Mouse (Mus musculus) left cerebral cortex, postnatal 36 days (tissue): Measurements from ENCODE around the gene Rpsa. TPM values are rescaled to one million over a fixed set of nuclear protein-coding genes. Genes with fewer than 3 reads are reported as not detected.
"Not testable (repeated sequence)": the region's sequence is repeated elsewhere in the genome, so short reads cannot be mapped to it uniquely, and the experiment has no call there.

Experiments used
- DNase-seq, 2 experiments: peaks; one replicate each; pipeline ENCODE4 v3.0.0; 2021 to 2022; ENCODE audit warnings: low spot score in 2 of 2, mixed read lengths in 1 of 2
- intact Hi-C: fragments of 180-260 bp; cut with DNase I; formaldehyde crosslinking; loops from one replicate; pipeline ENCODE4 v1.15.1; 2025
- total RNA-seq, 2 experiments: library from RNA; stranded (reverse); gene quantifications; 2 replicates each; pipeline ENCODE4 v1.2.3; 2021

The Rpsa gene
- total RNA-seq = 100 to 1,000 TPM; 361 to 417 TPM

DNA sequence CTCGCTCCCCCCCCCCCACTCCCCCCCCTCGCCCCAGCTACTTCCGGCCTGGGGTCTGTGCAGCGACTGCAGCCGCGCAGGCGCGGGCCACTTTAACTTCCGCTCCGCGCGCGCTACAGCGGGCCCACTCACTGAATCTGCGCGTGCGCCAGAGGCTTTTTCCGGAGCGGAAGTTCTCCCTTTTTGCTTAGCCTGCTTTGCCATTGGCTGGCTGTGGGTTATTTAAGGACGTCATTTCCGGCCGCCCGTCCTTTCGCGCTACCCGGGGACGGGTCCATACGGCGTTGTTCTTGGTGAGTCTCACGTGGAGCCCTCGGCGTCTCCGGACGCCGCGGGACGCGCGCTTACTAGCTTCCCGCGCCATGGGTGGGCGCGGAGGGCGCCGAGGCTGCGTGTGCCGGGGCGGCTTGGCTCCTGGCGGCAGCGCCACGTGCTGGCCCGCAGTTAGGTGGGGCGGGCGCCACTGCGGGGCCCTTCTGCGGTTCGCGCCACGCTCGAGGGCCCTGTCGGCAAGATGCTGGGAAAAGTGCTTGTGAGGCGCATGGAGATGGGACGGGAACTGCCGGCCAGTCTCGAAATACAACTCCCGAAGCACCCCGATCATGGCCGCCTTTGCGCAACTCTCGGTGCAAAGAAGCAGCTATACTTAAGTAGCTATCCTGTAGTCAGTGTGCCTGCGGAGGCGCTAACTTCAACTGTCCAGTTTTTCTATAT is at the start of gene Rpsa:
TSS of gene Rpsa (plus strand) at position 152 of the 714 bp plus-strand sequence.
- intact Hi-C loops = loop anchor here (5.0 kb wide), 1 partner anchor 365 kb away; the partner anchor contains the start of gene Eif1b
- peak; percentile 97 to 98 for DNase-seq

DNA sequence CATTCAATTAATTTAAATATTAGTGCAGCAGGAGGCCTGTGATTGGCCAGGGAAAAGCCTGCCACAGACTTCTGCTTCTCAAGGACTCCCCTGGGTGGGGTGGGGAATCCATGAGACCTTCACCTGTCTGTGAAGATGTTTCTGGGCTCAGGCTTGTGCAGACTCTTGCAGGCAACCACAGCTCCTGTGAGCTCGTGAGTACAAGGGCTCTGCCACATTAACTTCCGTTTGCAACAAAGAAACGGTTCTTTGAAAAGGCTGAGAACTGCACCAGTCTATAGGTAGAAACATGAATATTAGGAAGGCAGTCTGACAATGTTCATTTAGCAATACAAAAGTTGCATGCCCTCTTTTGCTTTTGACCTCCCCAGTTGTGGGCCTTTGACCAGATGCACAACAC is 49.2 kb upstream of the Rpsa start:
- no peak for DNase-seq
- intact Hi-C loops = no loop called here

DNA sequence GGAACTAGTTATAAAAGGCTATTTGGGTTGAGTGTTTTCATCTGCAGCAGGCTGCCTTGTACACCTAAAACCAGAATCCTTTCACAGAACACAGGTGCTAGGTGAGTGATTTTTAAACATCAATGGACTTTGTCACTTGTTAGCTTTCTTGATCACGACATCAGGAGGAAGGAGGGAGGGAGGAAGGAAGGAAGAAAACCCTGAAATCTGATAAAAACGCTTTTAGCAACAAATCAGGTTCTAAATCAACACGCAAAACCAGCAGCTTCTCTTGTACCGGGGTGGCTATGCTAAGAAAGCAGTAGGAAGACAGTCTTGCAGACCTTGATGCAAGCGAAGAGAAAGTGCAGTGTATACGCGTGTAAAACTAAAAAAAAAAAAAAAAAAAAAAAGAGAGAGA is 47.6 kb upstream of the Rpsa start:
- intact Hi-C loops = no loop called here
- DNase-seq = no peak

DNA sequence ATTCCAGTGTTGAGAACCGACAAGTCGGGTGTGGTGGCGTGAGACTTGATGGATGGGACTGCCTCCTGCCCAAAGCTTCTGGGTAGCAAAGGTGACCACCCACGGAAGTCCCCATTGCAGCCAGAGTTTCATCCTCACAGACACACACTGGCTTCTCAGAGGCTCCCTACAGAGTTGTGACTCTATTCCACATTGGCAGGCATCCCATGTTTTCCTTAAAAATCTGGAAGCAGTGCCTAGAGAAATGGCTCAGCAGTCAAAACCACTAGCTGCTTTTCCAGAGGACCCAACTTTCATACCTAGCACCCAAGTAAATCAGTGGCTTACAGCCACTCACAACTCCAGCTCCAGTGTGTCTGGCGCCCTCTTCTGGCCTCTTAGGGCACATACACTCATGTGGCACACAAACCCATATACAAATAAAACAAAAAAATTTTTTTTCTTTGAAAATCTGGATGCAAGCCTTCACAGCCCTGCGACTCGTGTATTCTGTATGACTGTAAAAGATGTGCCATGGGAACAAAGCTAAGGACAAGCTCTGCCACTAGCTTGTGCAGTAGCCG is 46.9 kb upstream of the Rpsa start:
- peak; percentile 32 for DNase-seq
- intact Hi-C loops = no loop called here

DNA sequence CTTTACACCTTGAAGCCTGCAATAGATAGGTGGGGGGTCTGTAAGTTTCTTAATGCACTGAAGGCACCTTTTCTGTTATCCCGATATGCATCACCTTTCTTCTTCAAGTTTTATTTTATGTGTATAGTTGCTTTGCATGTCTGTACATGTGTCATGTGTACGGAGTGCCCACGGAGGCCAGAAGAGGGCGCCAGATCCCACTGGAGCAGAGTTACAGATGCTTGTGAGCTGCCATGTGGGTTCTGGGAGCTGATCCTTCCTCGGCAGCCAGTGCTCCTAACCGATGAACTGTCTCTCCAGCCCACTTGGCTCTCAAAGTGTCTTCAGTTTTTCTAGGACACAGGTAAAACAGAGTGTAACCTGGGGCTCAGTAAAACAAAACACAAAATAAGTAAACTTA is 46.2 kb upstream of the Rpsa start:
- no peak for DNase-seq
- intact Hi-C loops = no loop called here

DNA sequence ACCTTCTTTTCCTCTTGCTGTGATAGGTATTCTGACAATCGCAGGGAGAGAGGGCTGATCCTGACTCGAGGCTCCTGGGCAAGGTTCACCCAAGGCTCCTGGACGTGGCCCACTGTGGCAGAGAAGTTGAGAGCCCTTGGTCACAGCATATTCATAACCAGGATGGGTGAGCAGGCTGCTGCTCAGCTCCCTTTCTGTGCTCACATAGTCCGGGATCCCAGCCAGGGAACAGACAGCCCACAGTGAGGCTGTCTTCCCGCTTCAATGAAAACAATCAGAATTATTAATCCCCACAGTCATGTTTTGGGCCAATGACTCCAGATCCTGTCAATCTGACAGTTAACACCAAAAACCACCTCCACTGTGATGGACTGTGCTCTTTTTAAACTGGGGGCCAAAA is 45.5 kb upstream of the Rpsa start:
- intact Hi-C loops = no loop called here
- DNase-seq = peak in 1 of 2 experiments; percentile 17

DNA sequence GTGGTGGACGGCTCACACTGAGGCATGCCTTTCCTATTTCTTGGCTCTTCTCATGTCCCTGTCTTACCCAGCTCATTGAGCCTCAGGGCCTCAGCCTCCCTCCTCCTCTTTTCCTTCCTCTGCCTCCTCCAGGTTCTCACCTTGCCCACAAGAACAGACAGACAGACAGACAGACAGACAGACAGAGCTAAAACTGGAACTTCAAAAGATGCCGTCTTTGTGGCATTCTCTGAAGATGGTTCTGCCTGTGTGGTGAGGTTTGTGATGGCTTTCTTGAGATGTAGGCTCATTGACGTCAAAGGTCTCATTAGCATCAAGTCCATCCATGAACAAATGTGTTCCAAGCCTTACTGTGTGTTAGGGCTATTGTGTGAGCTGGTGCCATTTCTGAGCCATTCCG is 44.8 kb upstream of the Rpsa start:
- DNase-seq = no peak
- intact Hi-C loops = no loop called here

DNA sequence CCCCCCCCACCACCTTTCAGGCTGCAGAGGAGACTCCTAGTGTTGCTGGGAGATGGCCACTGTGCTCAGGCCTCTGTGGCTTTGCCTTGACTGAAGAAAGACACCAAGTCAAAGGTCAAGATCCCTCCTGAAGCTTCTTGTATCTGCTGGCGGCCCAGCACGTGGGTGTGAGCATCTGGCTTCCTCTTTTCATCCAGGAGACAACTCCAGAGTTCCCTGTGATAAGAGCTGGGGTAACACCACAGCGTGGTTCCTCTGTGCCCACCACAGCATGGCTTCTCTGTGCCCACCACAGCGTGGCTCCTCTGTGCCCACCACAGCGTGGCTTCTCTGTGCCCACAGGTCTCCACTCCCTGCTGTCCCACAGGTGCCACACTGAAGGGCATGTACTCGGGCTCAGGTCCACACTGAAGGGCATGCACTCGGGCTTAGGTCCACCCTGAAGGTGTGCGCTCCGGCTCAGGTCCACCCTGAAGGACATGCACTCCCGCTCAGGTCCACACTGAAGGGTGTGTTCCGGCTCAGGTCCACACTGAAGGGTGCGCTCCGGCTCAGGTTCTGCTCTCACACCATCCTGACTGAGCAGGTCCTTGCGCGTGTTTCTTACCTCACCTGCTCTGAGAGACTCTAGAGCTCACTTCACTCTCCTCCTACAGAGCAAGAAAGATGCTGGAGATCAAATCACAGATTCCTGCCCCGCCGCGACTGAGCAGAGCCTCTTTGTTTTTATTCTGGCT is 44.2 kb upstream of the Rpsa start:
- no peak for DNase-seq
- intact Hi-C loops = no loop called here

DNA sequence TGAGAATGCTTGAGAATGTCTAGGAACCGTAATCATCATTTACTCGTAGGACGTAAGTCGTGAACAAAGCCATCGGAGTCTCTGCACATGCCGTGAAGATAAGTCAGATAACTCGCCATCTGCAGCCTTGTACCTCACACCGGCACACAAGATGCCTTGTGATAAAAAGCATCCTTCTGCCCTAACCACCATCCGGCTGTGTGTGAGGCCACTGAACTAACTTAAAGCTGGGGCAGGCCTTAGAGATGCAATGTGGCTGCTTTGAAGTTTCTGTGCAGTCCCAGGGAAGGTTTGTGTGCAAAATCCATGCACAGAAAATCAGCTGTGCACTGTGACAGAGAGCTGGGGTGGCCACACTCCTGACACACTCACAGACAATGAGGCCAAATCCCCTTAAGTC is 43.1 kb upstream of the Rpsa start:
- no peak for DNase-seq
- intact Hi-C loops = no loop called here

DNA sequence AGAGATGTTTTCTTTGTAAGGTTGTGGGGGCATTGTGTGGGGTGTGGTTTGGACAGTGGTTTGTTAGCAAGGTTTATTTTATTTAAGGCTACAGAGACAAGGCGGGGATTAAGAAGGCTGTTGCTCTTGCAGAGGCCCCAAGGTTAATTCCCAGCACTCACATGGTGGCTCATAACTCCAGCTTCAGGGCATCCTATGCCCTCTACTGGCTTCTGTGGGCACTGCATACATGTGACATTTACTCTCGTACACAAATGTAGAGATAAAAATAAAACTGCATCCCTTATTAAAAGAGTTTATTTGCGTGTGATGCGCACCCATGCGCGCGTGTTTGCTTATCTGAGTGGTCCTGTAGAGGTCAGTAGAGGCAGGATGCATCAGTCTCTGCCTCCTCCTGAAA is 38.4 kb upstream of the Rpsa start:
- intact Hi-C loops = no loop called here
- DNase-seq = no peak

DNA sequence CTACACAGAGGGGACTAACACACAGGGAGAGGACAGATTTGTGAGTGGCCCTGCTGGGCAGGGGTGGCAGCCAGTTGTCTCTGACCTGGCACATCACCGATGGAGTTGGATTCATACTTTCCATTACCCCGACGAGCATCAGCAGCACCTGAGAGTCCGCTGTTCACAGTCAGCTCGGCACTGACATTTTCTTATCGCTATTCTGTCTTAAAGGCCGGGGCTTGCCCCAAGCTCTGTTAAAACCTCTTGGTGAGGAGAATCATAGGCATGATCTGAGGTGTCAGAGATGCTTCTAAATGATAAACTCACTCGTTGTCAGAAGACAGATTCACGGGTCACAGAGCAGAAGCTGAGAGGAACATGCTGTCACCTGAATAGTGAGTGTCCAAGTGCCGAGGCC is 36.4 kb upstream of the Rpsa start:
- DNase-seq = no peak
- intact Hi-C loops = no loop called here

DNA sequence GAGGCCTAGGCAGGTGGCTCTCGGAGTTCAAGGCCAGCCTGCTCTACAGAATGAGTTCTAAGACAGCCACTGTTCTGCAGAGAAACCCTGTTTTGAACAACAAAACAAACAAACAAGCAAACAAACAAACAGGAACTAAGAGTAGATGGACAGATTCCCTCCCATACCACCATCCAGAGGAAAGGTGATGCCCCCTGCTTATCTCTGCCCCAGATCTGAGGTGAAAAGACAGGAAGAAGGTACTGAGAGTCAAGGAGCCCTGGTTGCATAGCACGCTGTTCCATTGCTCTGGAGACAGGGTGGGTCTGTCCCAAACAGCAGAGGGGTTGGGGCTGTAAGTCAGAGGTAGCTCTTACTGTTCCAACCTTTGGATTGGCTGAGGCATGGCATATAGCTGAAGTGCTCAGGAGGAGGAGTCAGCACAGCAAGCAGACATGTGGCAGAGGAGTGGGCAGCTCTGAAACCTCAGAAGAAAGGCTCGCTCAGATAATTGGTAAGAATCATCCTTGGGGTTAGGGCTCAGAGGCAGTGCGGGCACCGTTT is 35.7 kb upstream of the Rpsa start, which contains the start of gene Ccr8:
TSS of gene Ccr8 (plus strand) at position 419 of the 543 bp plus-strand sequence.
- intact Hi-C loops = no loop called here

DNA sequence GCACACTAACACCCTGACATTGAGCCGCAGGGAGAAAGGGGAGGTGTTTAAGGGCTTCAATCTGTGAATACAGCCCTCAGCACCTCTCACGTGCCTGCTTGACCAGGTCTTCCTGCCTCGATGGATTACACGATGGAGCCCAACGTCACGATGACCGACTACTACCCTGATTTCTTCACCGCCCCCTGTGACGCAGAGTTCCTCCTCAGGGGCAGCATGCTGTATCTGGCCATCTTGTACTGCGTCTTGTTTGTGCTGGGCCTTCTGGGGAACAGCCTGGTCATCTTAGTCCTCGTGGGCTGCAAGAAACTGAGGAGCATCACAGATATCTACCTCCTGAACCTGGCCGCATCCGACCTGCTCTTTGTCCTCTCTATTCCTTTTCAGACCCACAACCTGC is 33.8 kb upstream of the Rpsa start:
- DNase-seq = no peak
- intact Hi-C loops = no loop called here

More for the DNA sequence above, 35.7 kb upstream of the Rpsa start, which contains the start of gene Ccr8:
- no peak for DNase-seq

DNA sequence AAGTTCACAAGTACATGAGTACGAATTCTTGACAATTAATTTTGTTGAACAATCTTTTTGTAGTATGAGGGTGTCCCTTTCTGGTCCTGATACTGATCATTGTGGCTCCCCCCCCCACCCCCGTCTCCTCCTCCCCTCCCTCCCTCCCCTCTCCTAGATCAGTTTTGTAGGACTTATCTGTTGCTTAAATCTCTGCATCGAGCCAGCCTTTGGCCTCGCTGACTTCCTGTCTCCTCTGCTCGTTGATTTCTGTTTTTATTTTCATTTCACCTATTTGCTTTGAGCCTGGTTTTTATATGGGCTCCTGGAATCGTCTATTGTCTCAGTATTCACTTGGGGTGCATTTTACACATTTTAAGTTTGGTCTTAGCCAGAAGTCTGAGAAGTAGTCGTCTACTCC is 31.6 kb upstream of the Rpsa start:
- no peak for DNase-seq
- intact Hi-C loops = no loop called here

DNA sequence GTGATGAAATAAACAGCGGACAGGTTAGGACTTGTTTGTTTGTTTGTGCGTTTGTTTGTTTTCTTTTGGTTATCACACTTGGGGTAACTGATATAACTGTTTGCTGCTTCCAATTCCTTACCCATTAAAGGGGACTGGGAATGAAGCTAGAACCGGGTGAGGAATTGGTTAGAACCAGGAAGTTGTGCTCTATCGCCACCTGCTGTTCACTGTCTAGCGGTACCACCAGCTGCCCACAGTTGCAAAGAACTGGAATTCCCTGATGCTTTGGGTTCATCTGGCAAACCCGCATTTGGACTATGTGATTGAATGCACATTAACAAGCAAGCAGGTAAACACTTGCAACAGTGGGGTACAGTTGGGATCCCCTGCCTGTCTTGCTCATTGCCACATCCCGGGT is 28.8 kb upstream of the Rpsa start:
- intact Hi-C loops = loop anchor here (2.0 kb wide), 1 partner anchor 72 kb away; no protein-coding TSS in a partner anchor
- DNase-seq = peak; percentile 53 to 66

DNA sequence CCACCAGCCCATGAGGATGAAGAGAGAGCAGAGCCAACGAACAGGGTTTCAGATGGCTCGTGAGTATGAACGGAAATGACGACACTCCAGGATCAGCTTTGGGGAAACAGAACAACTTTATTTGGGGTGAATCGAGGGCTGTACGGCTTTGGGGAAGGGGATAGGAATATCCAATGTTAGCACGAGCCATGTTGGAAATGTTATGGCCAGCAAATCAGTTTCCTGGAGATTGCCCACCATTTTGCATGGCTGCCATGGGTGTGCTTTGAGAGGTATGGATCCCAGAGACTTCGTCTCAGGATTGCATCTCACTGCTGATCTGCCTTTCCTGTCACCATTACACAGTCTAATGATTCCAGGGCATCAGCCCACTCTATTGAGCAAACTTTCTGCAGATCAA is 28.2 kb upstream of the Rpsa start:
- intact Hi-C loops = loop anchor here (2.0 kb wide), 1 partner anchor 73 kb away; no protein-coding TSS in a partner anchor
- no peak for DNase-seq

DNA sequence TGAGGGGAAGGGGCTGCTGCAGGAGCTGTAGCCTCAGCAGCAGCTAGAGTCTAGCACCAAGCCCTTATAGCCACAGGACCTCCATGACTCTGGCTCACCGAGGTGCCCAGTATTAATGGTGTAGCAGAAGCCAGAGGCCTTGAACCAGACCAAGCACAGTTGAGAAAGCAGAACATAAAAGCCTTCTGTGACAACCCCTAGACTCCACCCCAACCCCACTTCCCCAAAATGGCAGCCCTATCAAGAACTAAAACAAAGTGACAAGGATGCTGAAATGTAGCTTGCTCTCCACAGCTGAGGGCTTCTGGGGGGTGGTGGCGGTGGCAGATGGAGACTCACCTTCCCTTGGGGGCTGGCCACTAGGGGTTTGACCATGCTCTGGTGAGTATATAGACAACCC is 26.3 kb upstream of the Rpsa start:
- intact Hi-C loops = no loop called here
- no peak for DNase-seq

DNA sequence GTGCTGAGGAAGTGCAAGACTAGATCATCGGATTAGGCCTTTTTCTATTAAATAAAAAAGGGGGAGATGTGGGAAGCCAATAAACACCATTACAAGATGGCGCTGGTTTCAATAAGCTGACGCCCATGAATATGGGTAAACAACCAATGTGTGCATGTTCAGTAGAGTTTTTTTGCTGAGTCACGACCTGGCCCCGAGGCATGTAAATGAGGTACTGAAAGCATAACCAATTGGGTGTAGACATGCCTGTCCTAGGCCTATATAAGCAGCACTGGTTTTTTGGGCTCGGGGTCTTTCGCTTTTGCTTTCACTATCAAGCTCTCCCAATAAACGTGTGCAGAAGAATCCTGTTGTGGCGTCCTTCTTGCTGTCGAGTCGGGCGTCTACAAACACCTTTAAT is 18.5 kb upstream of the Rpsa start:
- DNase-seq, intact Hi-C loops: not testable (repeated sequence)

DNA sequence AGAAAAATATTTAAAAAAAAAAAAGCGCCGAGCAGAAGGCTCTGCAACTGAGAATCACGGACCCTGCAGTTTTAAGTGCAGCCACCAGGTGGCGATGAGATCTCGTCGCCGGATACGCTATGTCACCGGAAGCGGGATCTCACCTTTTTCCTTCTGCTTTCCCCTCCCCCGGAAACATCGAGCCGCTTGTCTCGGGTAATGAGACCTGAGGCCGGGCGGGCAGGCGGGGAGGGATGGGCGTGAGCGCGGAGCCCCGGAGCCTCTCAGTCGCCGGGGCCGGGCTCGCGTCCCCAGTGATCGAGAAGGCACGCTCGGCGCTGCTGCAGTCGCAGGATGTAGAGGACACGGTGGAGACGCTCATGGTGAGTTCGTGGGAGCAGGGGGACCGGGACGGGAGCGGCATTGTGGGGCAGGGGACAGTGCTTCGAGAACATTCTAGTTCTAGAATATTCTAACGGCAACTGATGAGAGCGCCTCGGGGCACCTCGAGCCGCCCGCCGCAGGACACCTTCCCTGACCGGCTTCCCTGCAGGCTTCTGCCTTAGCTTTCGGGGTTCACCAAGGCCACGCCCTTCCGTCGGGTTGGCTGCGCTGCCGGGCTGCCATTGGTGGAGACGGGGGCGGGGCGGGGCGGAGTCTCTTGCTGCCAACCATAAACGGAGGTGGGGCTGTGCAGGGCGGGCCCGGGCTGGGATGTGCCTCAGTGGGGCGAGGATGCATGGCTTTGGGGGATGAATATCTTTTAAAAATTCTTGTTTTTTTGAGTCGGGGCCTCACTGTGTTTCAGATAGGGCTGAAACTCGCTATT is 17.1 kb upstream of the Rpsa start, which contains the start of gene Slc25a38:
TSS of gene Slc25a38 (plus strand) at position 164 of the 808 bp plus-strand sequence.
- DNase-seq = peak; percentile 91 to 95
- intact Hi-C loops = no loop called here
